Mouse (Mus musculus) liver, adult 2 months (tissue): ENCODE data around the gene Arhgef1.

ENCODE experiments used
- CTCF ChIP-seq: fragments of 200-500 bp; IDR thresholded peaks from 2 replicates; pipeline ENCODE4 v1.5.1; 2011; ENCODE audit warnings: low read depth, low read length, control low read depth
- POLR2A ChIP-seq: fragments of 200-500 bp; IDR thresholded peaks from 2 replicates; pipeline ENCODE4 v1.6.1; 2011; ENCODE audit warnings: low read length, control low read depth; ENCODE audit not compliant: insufficient read depth; ENCODE audit errors: extremely low read depth

- TF ChIP-seq CTCF = no peak
- no peak for TF ChIP-seq POLR2A
These were observed 1.6 kb upstream of the Arhgef1 start for GRCm38 (mm10) chr7:24901114-24901513.
